Mouse (Mus musculus) heart, postnatal 0 days (tissue): ENCODE measurements around the gene Mob4.

Experiments
- CTCF ChIP-seq: IDR thresholded peaks from 2 replicates; pipeline ENCODE4 v1.5.1; 2016; ENCODE audit warnings: antibody characterized with exemption, control low read depth, low read depth
- EP300 ChIP-seq: IDR thresholded peaks from 2 replicates; pipeline ENCODE4 v1.6.1; 2016; ENCODE audit warnings: antibody characterized with exemption, low read depth

- no peak for TF ChIP-seq CTCF
- TF ChIP-seq EP300, result no peak
Observed at GRCm38 (mm10) chr1:55168591-55168990, 37.6 kb downstream of the Mob4 start.
